Mouse (Mus musculus): ENCODE data around the gene Tas2r136.

Gene Tas2r136

DNA sequence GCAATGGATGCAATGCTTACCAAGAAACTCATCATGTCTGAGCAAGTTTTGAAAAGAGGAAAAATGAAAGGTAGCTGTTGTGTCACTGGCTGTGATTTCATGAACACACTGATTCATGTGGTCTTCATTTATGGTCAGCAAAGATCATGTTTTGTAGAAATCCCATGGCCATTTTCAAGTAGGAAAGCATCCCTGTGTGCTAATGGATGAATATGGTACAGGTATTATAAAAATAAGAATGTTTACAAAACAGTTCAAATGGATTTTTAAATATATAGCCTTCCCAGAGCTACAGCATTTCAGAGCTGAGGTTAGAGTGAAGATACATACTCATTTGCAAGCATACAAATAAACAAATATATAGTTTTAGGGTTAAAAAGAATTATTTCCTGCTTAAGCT is at the start of gene Tas2r136:
Gene Tas2r136 (minus strand): TSS at position 101 of the 400 bp plus-strand sequence.
- no peak for DNase-seq (ENCODE audit: low read depth, low spot score)

GRCm38 (mm10) chr6:132802518-132802917 is 24.6 kb upstream of the Tas2r136 start, which contains the start of gene Tas2r117:
Gene Tas2r117 (plus strand): TSS chr6:132802818.
- DNase-seq (ENCODE audit: low read depth, low spot score) = no peak

DNA sequence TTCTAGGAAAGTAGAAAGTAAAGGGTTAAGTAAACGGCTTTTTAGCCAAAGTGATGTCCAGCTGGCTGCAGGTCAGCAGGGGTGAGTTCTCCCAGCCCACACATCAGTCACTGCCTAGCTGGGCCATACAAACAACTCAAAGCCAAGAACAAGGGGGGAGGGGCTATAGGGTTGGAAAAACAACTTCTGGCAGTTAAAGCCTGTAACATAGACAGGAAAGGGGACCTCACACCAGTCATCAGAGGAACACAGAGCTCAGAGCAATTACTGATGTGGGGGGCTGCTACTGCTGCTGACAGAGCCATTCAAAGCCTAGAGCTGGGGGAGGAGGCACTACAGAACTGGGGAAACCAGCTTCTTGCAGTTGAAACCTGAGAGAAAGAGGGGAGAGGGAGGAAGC is 17.4 kb upstream of the Tas2r136 start:
- DNase-seq (ENCODE audit: low read depth, low spot score) = no peak

- no peak for DNase-seq (ENCODE audit: low read depth, low spot score)
Observed at GRCm38 (mm10) chr6:132761831-132762230, 16.1 kb downstream of the Tas2r136 start, which contains the start of gene Tas2r102. Gene Tas2r102 (plus strand): TSS chr6:132762131.

DNA sequence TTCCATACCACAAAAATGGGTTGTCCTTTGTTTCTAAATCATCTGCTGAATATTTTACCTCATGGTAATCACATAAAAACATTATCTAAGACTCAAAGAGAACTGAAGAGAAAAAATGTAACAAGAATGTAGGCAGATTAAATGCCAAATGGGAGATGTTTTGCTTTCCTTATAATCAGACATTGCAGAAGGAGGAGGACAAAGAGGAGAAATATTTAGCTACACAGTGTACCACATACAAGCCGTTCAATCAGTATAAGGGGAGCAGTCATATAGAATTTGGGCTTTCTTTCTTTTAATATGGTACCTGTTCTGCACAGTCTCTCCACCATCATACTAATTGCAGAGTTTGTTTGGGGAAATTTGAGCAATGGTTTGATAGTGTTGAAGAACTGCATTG is 23.5 kb downstream of the Tas2r136 start, which contains the start of gene Tas2r124:
Gene Tas2r124 (plus strand): TSS at position 301 of the 400 bp plus-strand sequence.
- no peak for DNase-seq (ENCODE audit: low read depth, low spot score)

DNA sequence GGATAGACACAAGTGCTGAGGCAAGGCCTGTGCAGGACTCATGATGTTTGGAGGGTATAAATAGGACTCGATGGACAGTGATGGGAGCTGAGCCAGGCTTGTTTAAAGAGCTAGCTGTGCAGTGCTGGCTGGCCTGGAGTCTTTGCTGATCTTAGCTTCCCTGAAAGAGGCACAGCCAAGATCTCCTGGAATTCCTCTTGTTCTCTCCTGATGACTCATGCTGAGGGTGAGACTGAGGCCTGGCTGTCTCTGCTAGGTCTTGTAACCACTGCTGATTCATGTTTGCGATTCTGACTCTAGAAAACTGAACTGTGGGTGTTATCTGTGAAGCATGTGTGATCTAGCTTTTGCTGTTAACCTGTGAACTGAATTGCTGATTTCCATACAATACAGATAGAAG is 27.8 kb downstream of the Tas2r136 start:
- DNase-seq (ENCODE audit: low read depth, low spot score) = no peak

- DNase-seq (ENCODE audit: low read depth, low spot score) = no peak
Observed at GRCm38 (mm10) chr6:132737935-132738334, 40.0 kb downstream of the Tas2r136 start, which contains the start of gene Tas2r115. Gene Tas2r115 (minus strand): TSS chr6:132738035.

Measured in WW6 (cell line).